Mouse (Mus musculus) forebrain, embryonic 12.5 days (tissue): ENCODE data around the gene Clybl. TPM values are rescaled to one million over a fixed set of nuclear protein-coding genes. Genes with fewer than 3 reads are reported as not detected.

Experiments
- ATAC-seq: fragments of 200-750 bp; cut with Nextera tagmentation; 2 replicates; pipeline ENCODE4 v1.8.0; 2017; ENCODE audit warnings: moderate TSS enrichment; ENCODE audit not compliant: low FRiP score
- H3K27ac ChIP-seq: fragments of 300-500 bp; sonication (generic); 2 replicates; pipeline ENCODE4 v1.5.1; 2016; ENCODE audit warnings: mild to moderate bottlenecking
- H3K27me3 ChIP-seq: fragments of 300-500 bp; sonication (generic); 2 replicates; pipeline ENCODE4 v1.6.1; 2016; ENCODE audit warnings: mild to moderate bottlenecking
- H3K36me3 ChIP-seq: fragments of 300-500 bp; sonication (generic); replicated peaks from 2 replicates; pipeline ENCODE4 v1.6.1; 2016; ENCODE audit warnings: mild to moderate bottlenecking
- H3K4me1 ChIP-seq: fragments of 300-500 bp; sonication (generic); 2 replicates; pipeline ENCODE4 v1.6.1; 2016
- H3K4me2 ChIP-seq: fragments of 300-500 bp; sonication (generic); 2 replicates; pipeline ENCODE4 v1.6.1; 2016; ENCODE audit warnings: mild to moderate bottlenecking, moderate library complexity
- H3K4me3 ChIP-seq: fragments of 300-500 bp; sonication (generic); replicated peaks from 2 replicates; pipeline ENCODE4 v1.5.1; 2016; ENCODE audit warnings: mild to moderate bottlenecking
- H3K9ac ChIP-seq: fragments of 300-500 bp; sonication (generic); 2 replicates; pipeline ENCODE4 v1.6.1; 2016; ENCODE audit warnings: mild to moderate bottlenecking
- H3K9me3 ChIP-seq: fragments of 300-500 bp; sonication (generic); 2 replicates; pipeline ENCODE4 v1.6.1; 2016
- WGBS: fragments of 180-500 bp; shearing (Covaris S2); methylation state at CpG from one replicate; pipeline ENCODE4 v1.1.7; 2016; 5-methylcytosine and 5-hydroxymethylcytosine counted together
- polyA plus RNA-seq: library from polyadenylated mRNA; unstranded; fragments of >200 nt; fragmentation: Nextera tagmentation; extraction: Ambion mirVana; gene quantifications from 2 replicates; pipeline ENCODE4 v1.2.1, GENCODE M21; 2016

Clybl gene
- polyA plus RNA-seq, 1 experiment from 2014 or later = 24.7 TPM

GRCm38 (mm10) chr14:122387781-122388180 lies 206.3 kb downstream of the Clybl start:
- Histone ChIP-seq H3K4me3 (no peak overlapping the region), H3K9ac (no peak overlapping the region), H3K4me2 (no peak overlapping the region), H3K27ac (no peak overlapping the region), H3K9me3 (no peaks in the 10 kb centered on the region), H3K27me3 (peaks cover 38% of the 10 kb centered on the region), H3K4me1 (peaks cover 21% of the 10 kb centered on the region), H3K36me3 (no peaks in the 10 kb centered on the region)
- no peak for ATAC-seq
- WGBS = 93% methylated on average over 5 of the region's 5 CpGs

GRCm38 (mm10) chr14:122388431-122389031 lies 207.0 kb downstream of the Clybl start:
- no peak overlapping the region for H3K9ac ChIP-seq
- H3K4me2 ChIP-seq = no peak overlapping the region
- 53% methylated on average over 19 of the region's 19 CpGs for WGBS
- H3K9me3 ChIP-seq = no peaks in the 10 kb centered on the region
- no peak overlapping the region for H3K27ac ChIP-seq
- no peaks in the 10 kb centered on the region for H3K36me3 ChIP-seq
- H3K4me3 ChIP-seq = no peak overlapping the region
- peaks cover 38% of the 10 kb centered on the region for H3K27me3 ChIP-seq
- peaks cover 21% of the 10 kb centered on the region for H3K4me1 ChIP-seq
- ATAC-seq = no peak; the same call in 1 of the 2 replicates

GRCm38 (mm10) chr14:122389684-122390370 lies 208.3 kb downstream of the Clybl start:
- no peaks in the 10 kb centered on the region for H3K36me3 ChIP-seq
- no peaks in the 10 kb centered on the region for H3K9me3 ChIP-seq
- no peak for ATAC-seq
- 87% methylated on average over 13 of the region's 13 CpGs for WGBS
- H3K27ac ChIP-seq = no peak overlapping the region
- no peak overlapping the region for H3K9ac ChIP-seq
- H3K4me3 ChIP-seq = no peak overlapping the region
- H3K4me2 ChIP-seq = no peak overlapping the region
- H3K4me1 ChIP-seq = peaks cover 11% of the 10 kb centered on the region
- peaks cover 33% of the 10 kb centered on the region for H3K27me3 ChIP-seq

- Histone ChIP-seq H3K27ac (no peak overlapping the region), H3K4me3 (no peak overlapping the region), H3K4me2 (no peak overlapping the region), H3K9me3 (no peaks in the 10 kb centered on the region), H3K4me1 (peaks cover 6% of the 10 kb centered on the region), H3K9ac (no peak overlapping the region), H3K27me3 (peaks cover 29% of the 10 kb centered on the region), H3K36me3 (no peaks in the 10 kb centered on the region)
- ATAC-seq = no peak
- WGBS = 71% methylated on average over 4 of the region's 4 CpGs
Observed at GRCm38 (mm10) chr14:122390935-122391334, 209.4 kb downstream of the Clybl start.

- Histone ChIP-seq H3K27me3 (peaks cover 23% of the 10 kb centered on the region), H3K4me2 (no peak overlapping the region), H3K27ac (no peak overlapping the region), H3K9ac (no peak overlapping the region), H3K4me3 (no peak overlapping the region), H3K4me1 (peaks cover 6% of the 10 kb centered on the region), H3K9me3 (no peaks in the 10 kb centered on the region), H3K36me3 (no peaks in the 10 kb centered on the region)
- ATAC-seq = no peak
- 90% methylated on average over 1 of the region's 1 CpGs for WGBS
Observed at GRCm38 (mm10) chr14:122393119-122393518, 211.6 kb downstream of the Clybl start.

- peaks cover 46% of the 10 kb centered on the region for H3K27me3 ChIP-seq
- ATAC-seq = no peak
- whole genome bisulfite sequencing = 79% methylated on average over 4 of the region's 4 CpGs
Observed at GRCm38 (mm10) chr14:122398676-122399075, 217.2 kb downstream of the Clybl start.

GRCm38 (mm10) chr14:122399906-122400305 lies 218.4 kb downstream of the Clybl start:
- Histone ChIP-seq H3K4me2 (no peak overlapping the region), H3K27ac (no peak overlapping the region), H3K9ac (no peak overlapping the region), H3K36me3 (no peaks in the 10 kb centered on the region), H3K27me3 (peaks cover 58% of the 10 kb centered on the region), H3K4me1 (peaks cover 20% of the 10 kb centered on the region), H3K9me3 (no peaks in the 10 kb centered on the region), H3K4me3 (no peak overlapping the region)
- no peak for ATAC-seq
- 85% methylated on average over 5 of the region's 5 CpGs for WGBS

More at GRCm38 (mm10) chr14:122398676-122399075, 217.2 kb downstream of the Clybl start:
- Histone ChIP-seq H3K4me1 (peaks cover 17% of the 10 kb centered on the region), H3K4me3 (no peak overlapping the region), H3K9ac (no peak overlapping the region), H3K4me2 (no peak overlapping the region), H3K27ac (no peak overlapping the region), H3K9me3 (no peaks in the 10 kb centered on the region), H3K36me3 (no peaks in the 10 kb centered on the region)

GRCm38 (mm10) chr14:122401886-122402285 lies 220.4 kb downstream of the Clybl start:
- Histone ChIP-seq H3K9ac (no peak overlapping the region), H3K36me3 (no peaks in the 10 kb centered on the region), H3K4me2 (no peak overlapping the region), H3K4me3 (no peak overlapping the region), H3K27ac (no peak overlapping the region), H3K4me1 (peaks cover 38% of the 10 kb centered on the region), H3K27me3 (peaks cover 70% of the 10 kb centered on the region), H3K9me3 (no peaks in the 10 kb centered on the region)
- ATAC-seq = no peak
- 49% methylated on average over 11 of the region's 11 CpGs for WGBS

GRCm38 (mm10) chr14:122402716-122403258 lies 221.3 kb downstream of the Clybl start:
- Histone ChIP-seq H3K27me3 (peaks cover 80% of the 10 kb centered on the region), H3K4me3 (no peak overlapping the region), H3K4me1 (peaks cover 43% of the 10 kb centered on the region), H3K9me3 (no peaks in the 10 kb centered on the region), H3K9ac (no peak overlapping the region), H3K27ac (peak overlapping the region; percentile 27; the same call in 1 of the 2 replicates), H3K4me2 (peak overlapping the region; percentile 27; the same call in 1 of the 2 replicates), H3K36me3 (no peaks in the 10 kb centered on the region)
- WGBS = 6% methylated on average over 12 of the region's 12 CpGs
- ATAC-seq = peak; percentile 33

GRCm38 (mm10) chr14:122403422-122403940 lies 222.0 kb downstream of the Clybl start:
- WGBS = 47% methylated on average over 3 of the region's 3 CpGs
- H3K9ac ChIP-seq = no peak overlapping the region
- no peak overlapping the region for H3K4me3 ChIP-seq
- peaks cover 86% of the 10 kb centered on the region for H3K27me3 ChIP-seq
- peak overlapping the region; percentile 27; the same call in 1 of the 2 replicates for H3K27ac ChIP-seq
- H3K36me3 ChIP-seq = no peaks in the 10 kb centered on the region
- peak overlapping the region; percentile 27; the same call in 1 of the 2 replicates for H3K4me2 ChIP-seq
- H3K4me1 ChIP-seq = peaks cover 43% of the 10 kb centered on the region
- ATAC-seq = no peak
- H3K9me3 ChIP-seq = no peaks in the 10 kb centered on the region

- H3K4me1 ChIP-seq = peaks cover 43% of the 10 kb centered on the region
- peaks cover 88% of the 10 kb centered on the region for H3K27me3 ChIP-seq
- no peak for ATAC-seq
- 71% methylated on average over 7 of the region's 7 CpGs for WGBS
- no peaks in the 10 kb centered on the region for H3K9me3 ChIP-seq
- no peaks in the 10 kb centered on the region for H3K36me3 ChIP-seq
- no peak overlapping the region for H3K4me2 ChIP-seq
- H3K27ac ChIP-seq = no peak overlapping the region
- no peak overlapping the region for H3K4me3 ChIP-seq
- no peak overlapping the region for H3K9ac ChIP-seq
Observed at GRCm38 (mm10) chr14:122404596-122405154, 223.2 kb downstream of the Clybl start.

- 41% methylated on average over 12 of the region's 12 CpGs for WGBS
- peaks cover 43% of the 10 kb centered on the region for H3K4me1 ChIP-seq
- ATAC-seq = no peak
- H3K4me2 ChIP-seq = peak overlapping the region; percentile 83
- peaks cover 90% of the 10 kb centered on the region for H3K27me3 ChIP-seq
- no peak overlapping the region for H3K9ac ChIP-seq
- no peak overlapping the region for H3K4me3 ChIP-seq
- H3K27ac ChIP-seq = peak overlapping the region; percentile 85
- H3K9me3 ChIP-seq = no peaks in the 10 kb centered on the region
- H3K36me3 ChIP-seq = no peaks in the 10 kb centered on the region
Observed at GRCm38 (mm10) chr14:122405236-122405635, 223.7 kb downstream of the Clybl start.
